Mouse (Mus musculus) layer of hippocampus, adult 8-10 months (tissue): ENCODE data around the gene Ube2v1. TPM values are rescaled to one million over a fixed set of nuclear protein-coding genes. Genes with fewer than 3 reads are reported as not detected.

Experiments used
- DNase-seq, 2 experiments: peaks; one replicate each; pipeline ENCODE4 v3.0.0; 2022; ENCODE audit warnings: low spot score in 2 of 2
- microRNA-seq, 2 experiments: library from miRNA; unstranded; fragments of <30 nt; microRNA quantifications; one replicate each; pipeline ENCODE4 v1.2.0; 2022
- total RNA-seq, 4 experiments: library from RNA; stranded (reverse); gene quantifications; 2 replicates each; pipeline ENCODE4 v1.2.4; 2022

Ube2v1 gene
- total RNA-seq, 4 experiments from 2014 or later, result 196 to 224 (median 216) TPM

DNA sequence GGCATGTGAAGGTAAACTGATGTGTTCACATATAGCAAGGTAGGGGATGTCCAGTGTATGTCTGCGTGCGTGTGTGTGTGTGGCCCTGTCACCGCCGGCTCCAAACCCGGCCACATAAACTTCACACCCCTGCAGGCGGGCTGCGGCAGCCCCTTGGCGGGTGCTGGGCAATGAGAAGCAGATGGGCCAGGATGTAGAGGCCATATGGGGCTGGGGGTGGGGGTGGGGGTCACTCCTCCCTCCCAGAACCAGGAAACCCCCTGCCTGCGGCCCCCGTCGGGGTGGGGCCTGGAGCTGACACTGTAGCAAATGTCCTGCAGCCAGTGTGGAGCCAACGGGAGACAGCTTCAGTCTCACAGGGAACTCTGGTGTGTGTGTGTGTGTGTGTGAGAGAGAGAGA is 68.2 kb downstream of the Ube2v1 start:
- no peak for DNase-seq

DNA sequence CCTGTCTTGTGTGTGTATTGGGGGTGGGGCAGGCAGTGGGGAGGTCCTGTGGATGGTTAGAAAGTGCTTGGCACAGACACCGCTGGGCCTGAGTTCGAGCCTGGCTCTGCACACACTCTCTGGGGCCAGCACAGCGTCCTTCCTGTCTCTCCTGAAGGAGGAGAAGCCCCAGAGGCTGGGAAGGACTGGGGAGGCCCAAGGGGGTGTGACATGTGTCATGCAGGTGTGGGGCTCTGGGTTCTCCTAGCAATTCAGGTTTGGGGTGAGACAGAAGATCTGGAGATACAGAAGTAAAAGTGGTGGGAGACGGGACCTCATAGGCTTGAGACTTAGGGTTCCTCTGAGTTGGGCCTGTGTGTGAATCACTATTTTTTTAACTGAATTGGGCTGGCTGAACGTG is 68.9 kb downstream of the Ube2v1 start:
- no peak for DNase-seq

DNA sequence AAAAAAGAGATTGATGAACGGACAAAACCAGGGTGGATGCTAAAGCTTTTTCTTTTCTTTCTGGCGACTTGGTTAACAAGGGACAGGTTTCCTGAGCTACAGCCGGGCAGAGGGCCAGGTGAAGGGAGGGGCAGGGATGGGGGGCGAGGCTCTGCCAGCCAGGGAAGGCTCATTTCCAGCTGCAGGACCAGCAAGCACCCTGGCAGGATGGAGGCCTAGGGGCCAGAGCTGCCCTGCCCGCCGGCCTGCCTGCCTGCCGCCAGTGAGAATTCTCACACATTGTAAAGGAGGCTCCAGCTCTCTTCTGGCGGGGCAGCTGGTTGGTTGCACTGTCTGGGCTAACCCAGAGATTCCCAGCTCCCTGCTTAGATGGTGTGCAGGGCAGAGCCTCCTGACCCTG is 69.8 kb downstream of the Ube2v1 start:
- DNase-seq, result no peak

DNA sequence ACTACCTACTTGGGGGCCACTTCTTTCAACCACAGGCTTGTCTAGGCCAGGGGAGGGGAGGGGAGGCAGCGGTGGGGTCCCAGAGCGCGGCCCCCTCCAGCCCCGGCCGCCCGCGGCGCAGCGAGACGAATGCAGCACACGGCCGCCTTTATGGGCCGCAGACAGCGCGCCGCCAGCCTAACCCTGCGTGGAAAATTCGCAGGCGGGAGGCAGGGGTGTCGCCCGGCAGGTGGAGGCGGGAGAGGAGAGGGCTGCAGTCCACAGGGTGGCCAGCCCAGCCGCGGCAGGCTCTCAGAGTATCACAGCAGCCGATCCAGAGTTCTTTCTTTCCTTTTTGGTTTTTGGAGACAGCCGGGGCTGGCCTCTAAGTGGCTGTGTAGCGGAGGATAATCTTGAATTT is 72.5 kb downstream of the Ube2v1 start:
- DNase-seq, result no peak

Small RNAs within 50 kb of the gene (microRNA-seq; reads per million reads assigned to microRNA genes)
- gene Gm22355, result 0 reads per million in 2 experiments

Other genes starting within 250 kb of the Ube2v1 start
- gene Slc9a8, start 210.4 kb downstream of the Ube2v1 start, total RNA-seq, result 10 to 100 TPM; 31.5 to 39.0 (median 35.7) TPM
- 10 to 100 TPM; 52.1 to 56.4 (median 52.9) TPM for gene Rnf114, start 139.4 kb downstream of the Ube2v1 start, total RNA-seq
- 10 to 100 TPM; 70.1 to 86.1 (median 77.0) TPM for gene Spata2, start 139.2 kb downstream of the Ube2v1 start, total RNA-seq
- gene Snai1, start 93.9 kb downstream of the Ube2v1 start, total RNA-seq, result 1 to 10 TPM in 1 of 4 experiments, under 1 TPM in 3; 0.28 to 1.1 (median 0.53) TPM
- 10 to 100 TPM; 35.0 to 46.6 (median 40.9) TPM for gene Gm20431, start 29.4 kb upstream of the Ube2v1 start, total RNA-seq
- 10 to 100 TPM; 21.3 to 37.2 (median 25.6) TPM for gene Cebpb, start 56.8 kb upstream of the Ube2v1 start, total RNA-seq
- 10 to 100 TPM; 44.5 to 47.5 (median 46.8) TPM for gene Tmem189, start 57.7 kb upstream of the Ube2v1 start, total RNA-seq